Mouse (Mus musculus) naive thymus-derived CD4-positive, alpha-beta T cell, adult 5 months (primary cell): ENCODE measurements around the gene Tmem42. TPM values are rescaled to one million over a fixed set of nuclear protein-coding genes. Genes with fewer than 3 reads are reported as not detected.

Experiments
- polyA plus RNA-seq: library from polyadenylated mRNA; unstranded; fragments of 100-300 nt; shearing (Covaris generic); gene quantifications from one replicate; pipeline ENCODE4 v1.2.1, GENCODE M21; 2017

Tmem42 gene
- polyA plus RNA-seq: 28.0 TPM

DNA sequence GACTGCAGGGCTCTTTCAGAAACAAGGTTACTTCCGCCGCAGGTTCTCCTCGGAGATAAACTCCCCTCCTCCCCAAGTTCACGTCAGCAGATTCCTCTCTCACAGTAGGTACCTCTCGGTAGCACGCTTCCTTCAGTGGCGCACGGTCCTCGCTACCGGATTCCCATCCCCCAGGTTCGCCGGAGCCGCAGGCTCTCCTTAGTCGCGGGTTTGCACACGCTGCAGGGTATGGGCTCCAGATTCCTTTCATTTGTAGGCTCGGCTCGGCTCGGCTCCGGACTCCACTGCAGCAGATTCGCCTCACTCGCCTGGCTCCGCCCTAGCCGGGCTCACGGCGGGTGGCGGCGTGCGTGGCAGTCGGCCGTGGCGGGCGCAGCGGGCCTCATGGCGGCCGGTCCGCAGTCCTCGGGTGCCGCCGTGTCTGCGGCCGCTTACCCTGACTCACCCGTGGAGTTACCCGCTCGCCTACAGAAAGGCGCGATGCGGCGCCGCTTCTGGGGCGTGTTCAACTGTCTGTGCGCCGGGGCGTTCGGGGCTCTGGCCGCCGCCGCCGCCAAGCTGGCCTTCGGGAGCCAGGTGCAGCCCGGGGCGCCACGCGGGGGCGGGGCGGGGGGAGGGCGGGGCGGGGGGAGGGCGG lies at the start of gene Tmem42:
Gene Tmem42 (plus strand): TSS at position 332 of the 637 bp plus-strand sequence.

DNA sequence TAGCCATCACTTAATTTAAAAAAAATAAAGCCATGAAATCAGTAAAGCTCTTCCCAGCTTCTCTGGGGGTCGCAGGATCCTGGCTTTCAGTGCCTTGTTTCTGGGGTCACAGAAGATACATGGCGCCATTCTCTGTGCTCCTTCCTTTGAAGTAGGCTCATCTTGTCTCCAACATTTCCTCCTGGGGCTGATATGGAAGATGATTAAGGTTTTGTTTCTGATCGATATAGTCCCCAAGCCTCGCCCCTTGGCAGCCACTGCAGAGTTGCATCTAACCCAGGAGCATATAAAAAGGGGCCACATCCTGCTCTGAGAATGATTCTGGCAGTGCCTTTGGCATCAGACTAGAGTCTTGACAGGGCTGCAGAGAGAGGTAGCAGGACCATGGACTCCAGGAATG lies 13.3 kb downstream of the Tmem42 start, which contains the start of gene Tgm4:
Gene Tgm4 (plus strand): TSS at position 301 of the 400 bp plus-strand sequence.

Other genes with a start within 250 kb of the Tmem42 start
- 15.2 TPM for gene Tcaim, start 215.8 kb upstream of the Tmem42 start, polyA plus RNA-seq
- 0.52 TPM for gene Gm35549, start 177.3 kb upstream of the Tmem42 start, polyA plus RNA-seq
- 47.2 TPM for gene Zfp445, start 155.3 kb upstream of the Tmem42 start, polyA plus RNA-seq
- gene Zkscan7, start 135.6 kb upstream of the Tmem42 start, polyA plus RNA-seq: 2.5 TPM
- not detected for gene Zfp105, start 98.3 kb upstream of the Tmem42 start, polyA plus RNA-seq
- 21.9 TPM for gene 1110059G10Rik, start 70.3 kb upstream of the Tmem42 start, polyA plus RNA-seq
- 2.0 TPM for gene Kif15, start 70.3 kb upstream of the Tmem42 start, polyA plus RNA-seq
- 0.46 TPM for gene Tgm4, start 13.4 kb downstream of the Tmem42 start, polyA plus RNA-seq
- 68.6 TPM for gene Zdhhc3, start 91.9 kb downstream of the Tmem42 start, polyA plus RNA-seq
- gene Exosc7, start 91.9 kb downstream of the Tmem42 start, polyA plus RNA-seq: 55.5 TPM
- gene Clec3b, start 129.6 kb downstream of the Tmem42 start, polyA plus RNA-seq: not detected
- gene Cdcp1, start 194.7 kb downstream of the Tmem42 start, polyA plus RNA-seq: not detected
- gene Tmem158, start 239.4 kb downstream of the Tmem42 start, polyA plus RNA-seq: 2.0 TPM